Mouse (Mus musculus): Measurements from ENCODE around the gene Ambp. TPM values are rescaled to one million over a fixed set of nuclear protein-coding genes. Genes with fewer than 3 reads are reported as not detected.

The Ambp gene
- 1.5 TPM in 2 replicates for polyA plus RNA-seq (2015; fragmentation: Nextera tagmentation; extraction: Ambion mirVana)

- no peaks in the 10 kb centered on the region for H3K9me3 ChIP-seq (replicated peaks; ENCODE audit: control insufficient read depth, low read length)
- H3K4me2 ChIP-seq (ENCODE audit: low read depth, low read length) = no peak within 1 kb of the TSS
- no peaks in the 10 kb centered on the region for H3K36me3 ChIP-seq (ENCODE audit: control insufficient read depth, insufficient read depth)
- no peaks in the 10 kb centered on the region for H3K4me1 ChIP-seq (ENCODE audit: control insufficient read depth, insufficient read depth, low read length)
- 62% methylated on average over 5 of the region's 5 CpGs for WGBS
- no peak within 1 kb of the TSS for H3K9ac ChIP-seq (ENCODE audit: low read length)
- H3K27me3 ChIP-seq (ENCODE audit: control insufficient read depth, insufficient read depth, low read length) = peaks cover 2% of the 10 kb centered on the region
- no peak within 1 kb of the TSS for H3K27ac ChIP-seq (ENCODE audit: low read length)
- no peak for ATAC-seq (replicated peaks; ENCODE audit: extremely low read depth, insufficient read depth, low FRiP score)
- H3K4me3 ChIP-seq (ENCODE audit: low read length) = no peak within 1 kb of the TSS
Measured at GRCm38 (mm10) chr4:63154699-63155098, at the start of gene Ambp. Gene Ambp, minus strand, starts transcription at chr4:63154799.

GRCm38 (mm10) chr4:63203874-63204273 lies 49.3 kb upstream of the Ambp start:
- Histone ChIP-seq H3K36me3 (ENCODE audit: control insufficient read depth, insufficient read depth) (no peaks in the 10 kb centered on the region), H3K9ac (ENCODE audit: low read length) (no peak overlapping the region), H3K27me3 (ENCODE audit: control insufficient read depth, insufficient read depth, low read length) (no peaks in the 10 kb centered on the region), H3K4me1 (ENCODE audit: control insufficient read depth, insufficient read depth, low read length) (peaks cover 11% of the 10 kb centered on the region), H3K27ac (ENCODE audit: low read length) (no peak overlapping the region), H3K4me3 (ENCODE audit: low read length) (no peak overlapping the region), H3K9me3 (replicated peaks; ENCODE audit: control insufficient read depth, low read length) (no peaks in the 10 kb centered on the region), H3K4me2 (ENCODE audit: low read depth, low read length) (no peak overlapping the region)
- 81% methylated on average over 7 of the region's 7 CpGs for WGBS
- no peak for ATAC-seq (replicated peaks; ENCODE audit: extremely low read depth, insufficient read depth, low FRiP score)

- no peak for ATAC-seq (replicated peaks; ENCODE audit: extremely low read depth, insufficient read depth, low FRiP score)
- H3K9me3 ChIP-seq (replicated peaks; ENCODE audit: control insufficient read depth, low read length) = no peaks in the 10 kb centered on the region
- no peaks in the 10 kb centered on the region for H3K4me1 ChIP-seq (ENCODE audit: control insufficient read depth, insufficient read depth, low read length)
- H3K27ac ChIP-seq (ENCODE audit: low read length) = no peak overlapping the region
- 89% methylated on average over 5 of the region's 5 CpGs for WGBS
- no peak overlapping the region for H3K9ac ChIP-seq (ENCODE audit: low read length)
- no peak overlapping the region for H3K4me3 ChIP-seq (ENCODE audit: low read length)
- no peaks in the 10 kb centered on the region for H3K27me3 ChIP-seq (ENCODE audit: control insufficient read depth, insufficient read depth, low read length)
- no peaks in the 10 kb centered on the region for H3K36me3 ChIP-seq (ENCODE audit: control insufficient read depth, insufficient read depth)
- H3K4me2 ChIP-seq (ENCODE audit: low read depth, low read length) = no peak overlapping the region
Measured at GRCm38 (mm10) chr4:63199366-63199765, 44.8 kb upstream of the Ambp start.

GRCm38 (mm10) chr4:63194366-63194765 lies 39.8 kb upstream of the Ambp start:
- Histone ChIP-seq H3K4me3 (ENCODE audit: low read length) (no peak overlapping the region), H3K9ac (ENCODE audit: low read length) (no peak overlapping the region), H3K36me3 (ENCODE audit: control insufficient read depth, insufficient read depth) (no peaks in the 10 kb centered on the region), H3K4me2 (ENCODE audit: low read depth, low read length) (no peak overlapping the region), H3K27ac (ENCODE audit: low read length) (no peak overlapping the region), H3K27me3 (ENCODE audit: control insufficient read depth, insufficient read depth, low read length) (no peaks in the 10 kb centered on the region), H3K4me1 (ENCODE audit: control insufficient read depth, insufficient read depth, low read length) (no peaks in the 10 kb centered on the region), H3K9me3 (replicated peaks; ENCODE audit: control insufficient read depth, low read length) (no peaks in the 10 kb centered on the region)
- WGBS = 81% methylated on average over 2 of the region's 2 CpGs
- no peak for ATAC-seq (replicated peaks; ENCODE audit: extremely low read depth, insufficient read depth, low FRiP score)

GRCm38 (mm10) chr4:63191641-63192040 lies 37.0 kb upstream of the Ambp start:
- 41% methylated on average over 5 of the region's 5 CpGs for WGBS
- Histone ChIP-seq H3K9me3 (replicated peaks; ENCODE audit: control insufficient read depth, low read length) (no peaks in the 10 kb centered on the region), H3K4me2 (ENCODE audit: low read depth, low read length) (no peak overlapping the region), H3K27me3 (ENCODE audit: control insufficient read depth, insufficient read depth, low read length) (no peaks in the 10 kb centered on the region; the same call in 1 of the 2 replicates), H3K9ac (ENCODE audit: low read length) (no peak overlapping the region), H3K4me1 (ENCODE audit: control insufficient read depth, insufficient read depth, low read length) (peaks cover 2% of the 10 kb centered on the region; the same call in 1 of the 2 replicates), H3K36me3 (ENCODE audit: control insufficient read depth, insufficient read depth) (no peaks in the 10 kb centered on the region), H3K4me3 (ENCODE audit: low read length) (no peak overlapping the region), H3K27ac (ENCODE audit: low read length) (no peak overlapping the region)
- no peak for ATAC-seq (replicated peaks; ENCODE audit: extremely low read depth, insufficient read depth, low FRiP score)

GRCm38 (mm10) chr4:63186281-63186870 lies 31.8 kb upstream of the Ambp start:
- no peak overlapping the region for H3K4me3 ChIP-seq (ENCODE audit: low read length)
- no peak overlapping the region for H3K9ac ChIP-seq (ENCODE audit: low read length)
- no peak overlapping the region for H3K27ac ChIP-seq (ENCODE audit: low read length)
- no peaks in the 10 kb centered on the region for H3K9me3 ChIP-seq (replicated peaks; ENCODE audit: control insufficient read depth, low read length)
- peak; percentile 72 for ATAC-seq (replicated peaks; ENCODE audit: extremely low read depth, insufficient read depth, low FRiP score)
- H3K4me1 ChIP-seq (ENCODE audit: control insufficient read depth, insufficient read depth, low read length) = peaks cover 10% of the 10 kb centered on the region
- no peaks in the 10 kb centered on the region for H3K36me3 ChIP-seq (ENCODE audit: control insufficient read depth, insufficient read depth)
- H3K27me3 ChIP-seq (ENCODE audit: control insufficient read depth, insufficient read depth, low read length) = no peaks in the 10 kb centered on the region; the same call in 1 of the 2 replicates
- 28% methylated on average over 21 of the region's 21 CpGs for WGBS
- peak overlapping the region; percentile 41 for H3K4me2 ChIP-seq (ENCODE audit: low read depth, low read length)

- no peak overlapping the region for H3K9ac ChIP-seq (ENCODE audit: low read length)
- no peaks in the 10 kb centered on the region for H3K36me3 ChIP-seq (ENCODE audit: control insufficient read depth, insufficient read depth)
- WGBS = 12% methylated on average over 5 of the region's 5 CpGs
- peak; percentile 79 for ATAC-seq (replicated peaks; ENCODE audit: extremely low read depth, insufficient read depth, low FRiP score)
- no peaks in the 10 kb centered on the region for H3K27me3 ChIP-seq (ENCODE audit: control insufficient read depth, insufficient read depth, low read length)
- no peak overlapping the region for H3K27ac ChIP-seq (ENCODE audit: low read length)
- no peak overlapping the region for H3K4me2 ChIP-seq (ENCODE audit: low read depth, low read length)
- H3K4me1 ChIP-seq (ENCODE audit: control insufficient read depth, insufficient read depth, low read length) = peaks cover 8% of the 10 kb centered on the region
- H3K4me3 ChIP-seq (ENCODE audit: low read length) = no peak overlapping the region
- H3K9me3 ChIP-seq (replicated peaks; ENCODE audit: control insufficient read depth, low read length) = no peaks in the 10 kb centered on the region
Measured at GRCm38 (mm10) chr4:63181556-63181955, 27.0 kb upstream of the Ambp start.

GRCm38 (mm10) chr4:63171969-63172685 lies 17.5 kb upstream of the Ambp start, which contains the start of gene Kif12:
Gene Kif12, minus strand, starts transcription at chr4:63172131.
- H3K4me1 ChIP-seq (ENCODE audit: control insufficient read depth, insufficient read depth, low read length) = no peaks in the 10 kb centered on the region
- no peak within 1 kb of the TSS for H3K4me3 ChIP-seq (ENCODE audit: low read length)
- H3K36me3 ChIP-seq (ENCODE audit: control insufficient read depth, insufficient read depth) = no peaks in the 10 kb centered on the region
- H3K9me3 ChIP-seq (replicated peaks; ENCODE audit: control insufficient read depth, low read length) = no peaks in the 10 kb centered on the region; the same call in 1 of the 2 replicates
- H3K27ac ChIP-seq (ENCODE audit: low read length) = no peak within 1 kb of the TSS
- 62% methylated on average over 4 of the region's 4 CpGs for WGBS
- H3K9ac ChIP-seq (ENCODE audit: low read length) = no peak within 1 kb of the TSS
- no peak for ATAC-seq (replicated peaks; ENCODE audit: extremely low read depth, insufficient read depth, low FRiP score)
- no peak within 1 kb of the TSS for H3K4me2 ChIP-seq (ENCODE audit: low read depth, low read length)
- H3K27me3 ChIP-seq (ENCODE audit: control insufficient read depth, insufficient read depth, low read length) = peaks cover 24% of the 10 kb centered on the region

- Histone ChIP-seq H3K4me2 (ENCODE audit: low read depth, low read length) (no peak overlapping the region), H3K36me3 (ENCODE audit: control insufficient read depth, insufficient read depth) (no peaks in the 10 kb centered on the region), H3K9me3 (replicated peaks; ENCODE audit: control insufficient read depth, low read length) (no peaks in the 10 kb centered on the region; the same call in 1 of the 2 replicates), H3K9ac (ENCODE audit: low read length) (no peak overlapping the region), H3K27ac (ENCODE audit: low read length) (no peak overlapping the region), H3K4me1 (ENCODE audit: control insufficient read depth, insufficient read depth, low read length) (no peaks in the 10 kb centered on the region), H3K4me3 (ENCODE audit: low read length) (no peak overlapping the region), H3K27me3 (ENCODE audit: control insufficient read depth, insufficient read depth, low read length) (peaks cover 24% of the 10 kb centered on the region)
- 32% methylated on average over 24 of the region's 24 CpGs for WGBS
- ATAC-seq (replicated peaks; ENCODE audit: extremely low read depth, insufficient read depth, low FRiP score) = no peak
Measured at GRCm38 (mm10) chr4:63171122-63171521, 16.5 kb upstream of the Ambp start.
